Mouse (Mus musculus) NIH3T3 (cell line): ENCODE results near the gene Gm15217.

Experiments
- DNase-seq: peaks from one replicate; pipeline ENCODE4 v3.0.0-alpha.2; 2012; ENCODE audit warnings: low read depth

The Gm15217 gene

DNA sequence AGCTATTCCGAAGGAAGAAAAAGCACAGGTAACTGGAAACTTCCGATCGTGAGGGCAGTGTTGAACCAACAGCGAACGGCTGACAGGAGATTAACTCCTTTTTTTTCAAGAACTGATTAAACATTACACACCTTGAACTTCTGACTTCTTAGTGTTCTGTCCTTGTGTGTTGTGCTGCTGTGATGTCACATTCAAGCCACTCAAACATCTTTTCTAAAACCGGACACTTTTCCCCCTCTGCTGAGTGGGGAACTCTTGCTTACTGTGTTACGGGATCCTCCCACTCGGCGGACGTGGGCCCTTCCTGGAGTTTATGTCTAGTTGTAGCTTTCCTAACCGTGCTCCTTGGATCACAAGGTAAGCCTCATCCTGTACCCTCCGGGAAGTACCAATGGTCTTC is at the start of gene Gm15217:
Gene Gm15217 (plus strand): TSS at position 130 of the 400 bp plus-strand sequence.
- no peak for DNase-seq

- DNase-seq, result no peak
Observed at GRCm38 (mm10) chr14:46333421-46334237, 45.6 kb upstream of the Gm15217 start.

GRCm38 (mm10) chr14:46338801-46339200 is 40.4 kb upstream of the Gm15217 start:
- DNase-seq, result no peak

DNA sequence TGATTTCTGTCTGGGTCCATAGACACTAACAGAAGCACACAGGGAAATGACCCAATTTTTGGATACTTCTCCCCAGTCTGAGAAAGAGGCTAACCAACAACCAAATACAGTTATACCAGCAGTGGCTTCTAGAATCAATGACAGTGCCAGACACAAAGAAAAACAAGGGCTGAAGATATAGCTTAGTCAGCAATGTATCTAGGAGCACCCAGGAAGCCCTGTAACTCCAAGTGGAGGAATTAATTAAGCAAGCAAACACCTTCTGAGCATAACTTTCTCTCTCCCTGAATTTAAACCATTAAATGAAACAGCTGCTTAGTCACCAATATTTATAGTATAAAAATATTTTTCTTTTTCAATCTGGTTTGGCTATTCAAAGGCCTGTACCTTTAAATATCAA is 34.5 kb upstream of the Gm15217 start:
- DNase-seq, result no peak

DNA sequence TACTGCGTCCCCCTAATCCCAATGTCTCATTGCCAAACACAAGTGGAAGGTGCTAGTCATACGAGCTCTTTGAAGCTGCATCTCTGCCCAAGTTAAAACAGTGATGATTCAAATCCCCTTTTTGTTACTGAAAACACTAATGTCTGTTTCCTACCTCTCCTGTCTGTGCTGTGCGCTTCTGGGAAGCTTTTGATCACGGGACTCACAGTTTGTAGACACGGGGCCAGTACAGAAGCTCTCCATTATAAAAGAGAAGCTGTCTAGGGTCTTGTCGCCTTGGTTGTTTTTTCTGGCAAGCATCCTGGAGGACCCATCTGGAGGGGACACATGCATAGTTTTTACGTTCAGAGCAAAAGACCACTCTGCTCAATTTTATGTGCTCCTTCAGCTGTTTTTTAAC is 21.9 kb upstream of the Gm15217 start:
- no peak for DNase-seq

DNA sequence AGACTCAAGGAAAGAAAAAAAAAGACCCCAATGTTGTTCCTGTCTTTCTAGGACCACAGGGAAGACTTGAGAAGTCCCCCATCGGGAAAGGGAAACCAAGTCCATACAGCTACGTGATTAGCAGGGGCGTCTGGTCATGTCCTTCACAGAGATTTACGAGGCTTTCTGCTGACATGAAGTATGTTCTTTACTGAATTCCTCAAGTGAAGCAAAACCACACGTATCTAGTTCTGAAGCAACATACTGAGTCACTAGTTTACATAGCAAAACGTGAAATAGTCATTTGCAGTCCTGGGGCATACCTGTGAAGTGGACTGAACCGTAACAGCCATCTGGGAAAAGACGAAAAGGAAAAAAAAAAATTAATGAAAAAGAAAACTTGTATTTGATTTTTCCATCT is 21.5 kb upstream of the Gm15217 start:
- DNase-seq, result peak; percentile 12

- DNase-seq, result no peak
Observed at GRCm38 (mm10) chr14:46363209-46363608, 16.0 kb upstream of the Gm15217 start.

GRCm38 (mm10) chr14:46372452-46372851 is 6.8 kb upstream of the Gm15217 start:
- no peak for DNase-seq

GRCm38 (mm10) chr14:46375796-46376195 is 3.4 kb upstream of the Gm15217 start:
- DNase-seq, result no peak

DNA sequence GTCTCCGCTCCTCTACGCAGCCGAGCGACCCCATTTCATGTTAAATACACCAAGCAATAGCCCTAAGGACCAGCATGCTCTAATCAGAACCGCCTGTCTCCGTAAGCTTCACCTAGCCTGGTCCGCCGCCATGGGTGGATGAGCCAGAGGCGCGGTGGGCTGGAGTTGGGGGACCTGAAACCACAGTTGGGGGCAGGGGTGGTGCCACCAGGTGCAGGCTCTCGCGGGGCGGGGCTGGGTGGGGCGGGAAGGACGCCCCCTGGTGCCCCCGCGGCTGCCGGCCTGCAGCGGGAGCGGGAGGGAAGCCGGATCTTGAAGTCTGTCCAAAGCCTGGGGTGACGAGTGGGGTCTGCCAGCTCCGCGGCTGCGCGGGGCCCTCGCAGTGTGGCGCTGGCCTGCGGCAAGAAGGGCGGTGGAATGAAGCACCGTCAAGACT is 1.1 kb downstream of the Gm15217 start:
- DNase-seq, result no peak

- peak; percentile 39 for DNase-seq
Observed at GRCm38 (mm10) chr14:46381457-46381856, 2.2 kb downstream of the Gm15217 start.

DNA sequence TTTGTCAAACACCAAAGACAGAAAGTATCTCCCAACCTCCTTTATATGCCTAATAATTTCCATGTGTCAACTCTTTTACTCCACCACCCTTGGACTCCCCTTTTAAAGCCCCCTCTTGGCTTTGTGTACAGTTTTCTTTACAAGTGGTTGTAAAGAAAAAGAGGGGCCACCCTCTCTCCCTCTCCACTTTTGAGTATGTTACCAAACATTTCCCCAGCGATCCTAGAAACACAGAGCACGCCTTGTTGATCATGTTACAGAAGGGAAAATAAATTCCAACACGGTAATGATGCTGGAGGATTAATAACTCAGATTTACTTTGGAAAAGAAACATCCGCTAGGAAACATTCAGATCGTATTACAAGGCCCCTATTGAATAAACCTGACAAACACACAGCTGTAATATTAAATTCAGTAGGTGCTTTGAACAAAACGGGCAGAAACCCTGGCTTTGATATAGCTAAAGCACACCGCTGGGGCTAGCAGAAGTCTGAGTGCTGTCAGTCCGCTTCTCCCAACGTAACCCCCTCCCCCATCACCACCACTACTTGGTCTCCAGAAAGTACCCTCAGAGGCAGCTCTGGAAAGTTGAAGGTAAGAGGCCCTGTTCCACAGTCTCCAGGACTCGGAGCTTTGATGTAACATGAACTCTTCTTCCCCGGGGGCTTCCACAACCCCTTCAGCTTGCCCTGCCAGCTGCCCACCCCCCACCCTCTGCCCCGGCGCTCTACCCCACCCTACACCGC is 5.9 kb downstream of the Gm15217 start:
- no peak for DNase-seq

DNA sequence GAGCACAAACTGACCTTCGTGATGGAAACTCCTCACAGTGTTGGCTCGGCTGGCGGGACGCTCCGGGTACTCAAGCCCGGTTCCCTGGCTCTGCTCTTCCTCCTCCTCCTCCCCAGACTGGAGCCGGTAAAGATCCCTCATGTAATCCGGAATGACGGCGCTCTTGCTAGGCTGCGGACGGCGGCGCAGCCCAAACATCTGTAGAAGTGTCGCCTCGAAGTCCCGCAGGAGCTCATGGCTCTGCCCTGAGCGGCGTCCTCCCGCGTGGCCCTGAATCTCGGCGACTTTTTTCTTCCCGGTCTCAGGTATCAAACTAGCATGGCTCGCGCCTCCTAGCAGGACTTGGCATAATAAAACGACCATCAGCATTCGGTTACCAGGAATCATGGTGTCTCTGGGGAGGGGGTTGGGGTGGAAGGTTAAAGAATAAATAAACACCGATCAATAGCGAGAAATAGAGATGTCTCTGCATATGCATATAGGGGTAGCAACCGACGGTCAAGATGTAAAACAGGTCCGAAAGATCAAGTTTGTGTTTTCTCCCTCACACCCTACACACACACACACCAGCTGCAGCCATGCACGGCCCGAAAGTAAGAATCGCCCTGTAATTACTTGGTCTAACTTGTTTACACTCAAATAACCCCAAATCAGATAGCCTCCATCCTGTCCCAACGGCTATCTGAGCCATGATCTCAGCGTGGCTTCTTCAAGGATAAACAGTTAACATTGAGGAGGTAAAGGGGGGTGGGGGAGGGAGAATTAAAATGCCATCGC is 6.7 kb downstream of the Gm15217 start:
- DNase-seq, result no peak

DNA sequence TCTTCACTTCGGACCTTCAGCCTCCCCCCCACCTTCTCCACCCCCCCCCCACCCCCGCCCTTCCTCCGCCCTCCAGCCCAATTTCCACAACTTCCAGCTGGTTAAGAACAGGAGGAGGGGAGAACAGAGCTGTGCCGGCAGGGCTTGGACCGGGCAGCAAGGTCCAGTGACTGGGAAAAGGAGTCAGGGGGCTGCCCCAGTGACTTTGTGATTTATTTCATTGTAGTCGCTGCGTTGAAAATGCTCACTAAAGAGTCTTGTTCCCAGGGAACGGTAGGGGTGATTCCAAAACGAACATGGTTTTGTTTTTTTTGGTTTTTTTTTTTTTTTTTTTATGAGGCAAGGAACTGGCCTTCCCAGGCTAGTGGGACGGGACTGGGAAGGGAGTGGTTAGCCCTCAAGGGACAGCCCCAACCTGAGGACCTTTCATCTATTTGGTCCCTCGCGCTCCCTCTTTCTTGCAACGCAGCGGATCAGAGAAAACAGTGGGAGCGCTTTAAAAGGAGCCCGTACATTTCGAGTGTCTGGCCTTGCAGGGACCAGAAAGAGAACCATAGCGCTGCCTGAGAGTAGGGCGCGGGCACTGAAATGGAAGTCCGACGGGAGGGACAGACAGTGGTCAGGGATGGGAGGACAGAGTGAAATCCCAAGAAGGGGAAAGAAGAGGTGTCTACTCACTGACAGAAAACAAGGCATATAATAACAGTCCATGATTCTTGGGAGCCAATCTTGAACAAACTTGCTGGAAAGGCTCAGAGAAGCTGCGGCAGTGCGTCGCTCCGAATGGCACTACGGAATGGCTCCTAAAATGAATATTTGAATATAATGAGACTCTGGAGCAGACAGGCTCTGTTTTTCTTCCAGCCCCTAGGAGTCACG is 7.5 kb downstream of the Gm15217 start:
- no peak for DNase-seq

GRCm38 (mm10) chr14:46387357-46387671 is 8.1 kb downstream of the Gm15217 start:
- no peak for DNase-seq

GRCm38 (mm10) chr14:46387821-46388481 is 8.7 kb downstream of the Gm15217 start:
- DNase-seq, result no peak

- DNase-seq, result no peak
Observed at GRCm38 (mm10) chr14:46388636-46389035, 9.4 kb downstream of the Gm15217 start.

DNA sequence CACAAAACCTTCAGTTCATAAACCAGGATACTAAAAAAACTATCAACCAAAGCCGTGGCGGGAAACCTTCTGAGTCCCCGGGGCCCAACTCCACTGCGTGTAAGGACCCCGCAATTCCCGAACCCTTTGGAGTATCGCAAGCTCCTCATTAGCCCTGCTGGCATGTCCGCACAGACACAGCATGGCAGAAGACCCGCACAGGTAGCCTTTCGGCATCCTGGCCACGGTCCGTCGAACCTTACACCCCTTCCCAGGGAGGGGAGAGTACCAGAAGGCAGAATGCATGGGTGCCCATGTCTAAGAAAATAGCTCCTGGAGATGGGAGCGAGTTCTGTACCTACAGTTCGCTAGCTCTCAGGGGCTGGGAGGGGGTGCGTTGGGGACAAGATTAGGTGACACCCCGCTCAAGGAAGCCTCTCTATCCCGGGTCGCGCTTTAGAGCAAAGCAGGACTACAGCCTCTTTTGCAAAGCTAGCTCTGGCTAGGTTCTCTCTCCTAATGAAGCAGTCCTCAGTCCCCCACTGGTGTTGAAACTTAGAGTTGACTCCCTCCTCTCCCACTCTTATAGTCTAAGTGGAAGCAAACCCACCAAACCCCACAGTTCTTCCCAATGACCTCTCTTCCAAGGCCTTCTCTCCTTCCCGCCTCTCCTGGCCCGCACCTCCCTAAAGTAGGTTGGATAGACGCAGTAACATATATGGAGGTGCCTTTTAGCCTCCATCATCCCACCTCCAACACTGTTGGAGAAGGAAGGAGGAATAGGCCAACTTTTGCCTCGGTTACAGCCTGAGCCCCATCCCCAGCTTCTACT is 10.4 kb downstream of the Gm15217 start:
- DNase-seq, result no peak

DNA sequence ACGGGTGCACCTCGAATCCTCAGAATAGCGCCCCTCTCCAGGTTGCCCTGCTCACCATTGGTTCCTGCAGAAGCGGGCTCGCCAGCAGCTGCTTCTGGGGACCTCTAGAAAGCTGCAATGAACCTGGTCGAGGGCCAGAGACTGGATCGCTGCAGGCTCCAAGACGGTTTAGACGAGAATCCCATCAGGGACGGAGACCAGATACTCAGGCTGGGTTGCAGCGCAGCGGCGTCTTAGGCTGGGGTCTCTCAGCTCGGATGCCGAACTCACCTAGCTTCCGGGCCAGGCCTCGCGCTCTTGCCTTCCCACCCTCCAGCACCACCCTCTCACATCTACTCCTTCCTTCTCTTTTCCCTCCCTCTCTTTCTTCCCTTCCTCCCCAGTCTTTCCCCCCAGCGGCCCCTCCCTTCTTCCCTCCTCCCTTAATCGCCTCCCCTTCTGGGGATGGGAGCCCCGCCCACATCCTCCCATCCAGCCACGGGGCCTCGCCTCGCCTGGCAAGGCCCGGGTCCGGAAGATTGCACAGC is 11.1 kb downstream of the Gm15217 start, which contains the start of gene Bmp4:
Gene Bmp4 (minus strand): TSS at position 421 of the 527 bp plus-strand sequence.
- no peak for DNase-seq

- no peak for DNase-seq
Observed at GRCm38 (mm10) chr14:46391621-46392170, 12.5 kb downstream of the Gm15217 start.
